Mouse (Mus musculus): ENCODE measurements around the gene Gm20388.
"Not testable (repeated sequence)": the region's sequence is repeated elsewhere in the genome, so short reads cannot be mapped to it uniquely, and the experiment has no call there.

DNA sequence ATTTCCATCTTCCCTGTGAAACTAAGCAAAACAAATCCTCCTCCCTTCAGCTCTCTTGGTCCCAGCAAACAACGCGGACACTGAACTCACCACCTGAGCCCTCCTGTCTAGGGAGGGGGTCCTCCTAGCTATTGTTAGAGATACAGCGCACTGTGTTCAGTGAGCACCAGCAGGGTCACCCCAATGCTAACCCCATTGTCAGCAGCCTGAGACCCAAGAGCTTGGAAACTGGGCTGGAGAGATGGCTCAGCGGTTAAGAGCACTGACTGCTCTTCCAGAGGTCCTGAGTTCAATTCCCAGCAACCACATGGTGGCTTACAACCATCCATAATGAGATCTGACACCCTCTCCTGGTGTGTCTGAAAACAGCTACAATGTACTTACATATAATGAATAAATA, 3898.7 kb downstream of the Gm20388 start:
- TF ChIP-seq POLR2A (IDR thresholded peaks at IDR 0.05; ENCODE audit: low read depth, low read length); CTCF (conservative IDR thresholded peaks at IDR 0.05; ENCODE audit: insufficient read depth, insufficient read length, low read depth, low read length): not testable (repeated sequence)

Data from kidney, adult 2 months (tissue).